Mouse (Mus musculus): ENCODE data around the gene Plekha4.

Plekha4 gene

GRCm38 (mm10) chr7:45598960-45599879, 73.1 kb downstream of the Plekha4 start:
- DNase-seq (ENCODE audit: extremely low read depth, insufficient read length, low spot score): no peak
